Mouse (Mus musculus) heart, adult 9 months (tissue): ENCODE measurements at regions not wholly inside any gene's neighbourhood (a gene's known extent, or its start where the extent isn't known, plus 50 kb on each side); places are given as distances from the start of the nearest gene placed in this dataset.
A peak's percentile ranks its signal among the peaks of the same experiment; 100 is the strongest.

ENCODE experiments used
- DNase-seq, 2 experiments: peaks; one replicate each; pipeline ENCODE4 v3.0.0; 2022; ENCODE audit warnings: low spot score in 2 of 2

DNA sequence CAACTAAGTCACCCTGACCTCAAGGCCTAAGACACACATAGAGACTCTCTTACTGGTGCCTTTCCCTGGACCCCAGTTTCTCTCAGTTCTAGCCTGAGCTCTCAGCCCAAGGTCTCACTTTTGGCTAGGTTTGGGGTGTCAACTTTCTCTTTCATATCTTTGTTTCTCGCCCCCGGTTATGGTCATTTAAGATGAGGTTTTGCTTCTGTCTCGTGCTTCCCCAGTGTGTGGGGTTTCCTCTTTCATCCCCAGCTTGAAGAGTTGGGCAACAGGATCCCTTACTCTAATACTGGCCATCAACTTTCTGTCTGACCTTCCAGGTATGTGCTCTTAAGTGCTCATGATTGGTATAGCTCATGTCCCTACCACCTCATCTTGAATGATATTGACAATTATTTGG lies 67.5 kb downstream of the Lmo4 start:
- no peak for DNase-seq

DNA sequence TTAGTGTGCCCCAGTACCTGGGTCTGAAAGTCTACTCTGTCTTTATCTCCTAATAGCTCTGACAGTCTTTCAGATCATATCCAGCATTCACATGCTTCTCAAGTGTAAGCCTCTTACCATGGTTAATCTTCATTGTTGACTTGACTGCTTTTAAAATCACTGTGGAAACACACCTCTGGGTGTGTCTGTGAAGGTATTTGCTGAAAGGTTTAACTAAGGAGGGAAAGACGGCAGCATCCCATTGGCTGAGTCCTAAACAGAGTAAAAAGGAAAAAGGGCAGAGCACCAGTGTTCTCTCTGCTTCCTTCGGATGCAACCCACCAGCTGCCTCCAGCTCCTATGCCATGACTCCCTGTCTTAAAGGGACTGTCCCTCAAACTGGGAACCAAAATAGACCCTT lies 68.6 kb downstream of the Lmo4 start:
- DNase-seq: no peak

DNA sequence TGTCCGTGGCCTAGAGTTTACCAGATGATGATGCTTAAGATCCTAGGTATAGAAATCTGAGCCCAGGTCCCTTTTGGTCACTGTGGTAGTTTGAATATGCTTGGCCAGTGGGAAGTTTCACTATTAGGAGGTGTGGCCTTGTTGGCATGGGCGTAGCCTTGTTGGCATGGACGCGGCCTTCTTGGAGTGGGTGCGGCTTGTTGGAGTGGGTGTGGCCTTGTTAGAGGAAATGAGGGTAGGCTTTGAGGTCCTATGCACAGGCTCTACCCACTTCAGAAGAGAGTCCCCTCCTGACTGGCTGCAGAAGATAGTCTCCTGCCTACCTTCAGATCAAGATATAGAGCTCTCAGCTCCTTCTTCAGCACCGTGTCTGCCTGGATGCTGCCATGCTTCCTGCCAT lies 69.4 kb downstream of the Lmo4 start:
- DNase-seq: no peak

DNA sequence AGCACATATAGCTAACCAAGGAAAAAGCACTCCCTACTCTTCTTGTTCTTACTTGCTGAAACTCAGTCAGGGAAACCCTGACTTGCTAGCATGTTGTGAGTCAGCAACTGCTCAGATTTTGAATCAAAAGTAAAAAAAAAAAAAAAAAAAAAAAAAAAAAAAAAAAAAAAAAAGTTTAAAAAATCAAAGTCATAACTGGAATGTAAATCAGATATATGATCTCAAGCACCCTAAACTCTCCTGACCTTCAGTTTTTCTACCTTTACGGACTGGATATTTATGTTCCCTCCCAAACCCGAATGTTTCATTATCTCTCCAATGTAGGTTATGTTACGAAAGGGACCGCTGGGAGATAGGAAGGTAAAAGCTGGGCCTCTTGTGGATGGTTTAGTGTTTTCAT lies 77.0 kb downstream of the Lmo4 start:
- DNase-seq: no peak

DNA sequence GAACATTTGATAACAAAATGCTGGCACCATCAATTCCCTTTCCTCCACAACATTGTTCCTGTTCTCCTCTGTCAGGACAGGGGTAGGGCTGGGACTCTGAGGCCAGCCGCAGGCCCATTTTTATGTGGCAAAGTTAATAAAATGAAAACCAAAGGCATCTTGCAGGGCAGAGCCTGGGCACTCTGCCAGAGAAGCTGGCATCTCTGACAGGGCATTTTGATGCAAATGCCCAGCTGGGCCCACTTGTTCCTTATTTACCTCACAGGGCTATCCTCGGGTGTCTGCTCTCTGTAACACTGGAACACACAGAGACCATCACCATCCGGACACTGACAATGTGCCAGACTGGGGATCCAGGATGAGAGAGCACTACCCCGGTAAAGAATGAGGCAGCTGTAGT lies 80.7 kb downstream of the Lmo4 start:
- DNase-seq: no peak

DNA sequence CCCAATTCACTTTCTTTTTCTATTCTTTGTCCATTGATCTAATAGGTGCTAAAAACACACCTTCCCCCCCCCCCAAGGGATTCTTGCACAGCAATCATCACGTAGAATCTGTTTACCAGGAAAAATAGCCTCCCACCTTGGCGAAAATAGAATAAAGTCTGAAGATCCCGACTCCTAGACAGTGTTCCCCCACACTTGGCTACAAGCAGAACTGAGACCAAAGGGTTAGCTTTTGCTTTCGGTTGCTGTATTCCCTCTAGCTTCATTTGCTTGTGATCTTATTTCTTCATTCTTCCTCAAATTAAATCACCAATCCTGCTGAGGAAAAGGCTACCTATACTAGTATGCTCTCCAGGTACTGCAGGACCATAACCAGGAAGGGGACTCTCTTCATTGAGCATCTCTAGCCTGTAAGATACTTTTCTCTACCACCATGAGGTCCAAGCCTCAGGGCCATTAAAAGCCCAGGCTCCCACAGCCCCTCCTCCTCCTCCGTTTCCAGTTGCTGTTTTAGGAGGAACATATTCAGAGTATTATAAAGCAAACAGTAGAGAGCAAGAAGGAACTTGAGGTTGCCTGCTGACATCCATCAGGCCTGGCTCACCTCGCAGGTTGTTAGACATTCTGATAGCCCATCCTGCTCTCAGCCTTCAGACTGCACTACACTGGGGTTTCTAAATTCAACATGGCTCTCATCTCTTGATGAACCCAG lies 81.5 kb downstream of the Lmo4 start:
- DNase-seq: no peak

DNA sequence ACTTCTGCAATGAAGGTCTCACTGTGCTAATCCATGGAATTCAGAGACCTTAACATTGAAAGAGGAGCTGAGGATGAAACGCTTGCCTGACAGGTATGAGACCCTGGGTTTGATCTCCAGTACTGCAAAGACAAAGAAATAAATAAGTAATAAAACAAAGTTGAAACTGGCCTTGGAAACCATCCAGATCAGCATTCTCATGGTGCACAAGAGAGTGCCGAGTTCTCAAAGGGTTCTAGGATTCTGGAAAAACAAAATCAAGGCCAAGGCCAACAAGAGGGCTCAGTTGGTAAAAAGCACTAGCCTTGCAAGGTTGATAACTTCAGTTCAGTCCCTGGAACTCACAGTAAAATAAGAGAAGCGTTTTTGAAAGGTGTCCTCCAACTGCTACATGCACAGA lies 85.9 kb downstream of the Lmo4 start:
- no peak for DNase-seq

DNA sequence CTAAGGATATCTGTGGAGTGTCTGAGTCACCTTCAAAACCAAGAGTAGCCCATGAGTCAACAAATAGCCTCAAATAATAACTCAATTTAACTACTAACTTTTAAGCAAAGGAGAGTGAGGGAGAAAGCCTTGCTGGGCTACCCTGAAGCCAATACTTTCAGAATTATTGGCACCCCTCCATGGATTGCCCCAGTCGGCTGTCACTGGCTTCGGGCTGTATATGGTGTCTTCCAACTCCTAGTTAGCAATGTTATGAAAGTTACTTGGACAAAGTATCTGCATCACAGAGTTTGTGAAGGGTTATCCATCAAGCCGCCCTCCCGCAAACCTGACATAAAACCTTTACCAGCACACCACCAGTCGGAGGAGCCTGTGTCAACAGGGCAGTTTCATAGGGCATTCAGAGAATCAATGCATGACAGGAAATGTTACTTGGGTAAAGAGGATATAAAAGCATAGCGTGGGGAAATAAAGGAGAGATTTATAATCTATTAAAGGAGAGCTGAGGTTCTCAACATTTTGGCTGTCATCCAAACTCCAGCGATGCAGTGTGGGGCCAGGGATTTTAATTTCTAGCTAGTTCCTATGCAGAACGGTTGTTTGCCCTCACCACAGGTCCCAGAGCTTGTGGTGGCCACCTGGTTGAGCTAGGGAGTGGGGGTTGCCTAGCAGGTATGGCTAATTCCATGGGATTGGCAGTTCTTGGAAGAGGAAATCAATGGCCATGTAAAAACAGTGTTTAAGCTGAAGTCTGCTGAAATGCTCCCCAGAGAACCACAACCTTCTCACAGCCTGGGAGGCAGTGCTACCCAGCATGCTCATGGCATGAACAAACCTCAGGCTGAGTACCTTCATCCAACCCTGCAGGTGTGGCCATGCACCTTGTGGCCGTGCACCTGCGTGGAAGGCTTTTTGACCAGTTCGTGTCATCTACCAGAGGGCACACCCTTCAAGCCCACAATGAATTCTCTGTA lies 91.1 kb downstream of the Lmo4 start:
- DNase-seq: no peak

DNA sequence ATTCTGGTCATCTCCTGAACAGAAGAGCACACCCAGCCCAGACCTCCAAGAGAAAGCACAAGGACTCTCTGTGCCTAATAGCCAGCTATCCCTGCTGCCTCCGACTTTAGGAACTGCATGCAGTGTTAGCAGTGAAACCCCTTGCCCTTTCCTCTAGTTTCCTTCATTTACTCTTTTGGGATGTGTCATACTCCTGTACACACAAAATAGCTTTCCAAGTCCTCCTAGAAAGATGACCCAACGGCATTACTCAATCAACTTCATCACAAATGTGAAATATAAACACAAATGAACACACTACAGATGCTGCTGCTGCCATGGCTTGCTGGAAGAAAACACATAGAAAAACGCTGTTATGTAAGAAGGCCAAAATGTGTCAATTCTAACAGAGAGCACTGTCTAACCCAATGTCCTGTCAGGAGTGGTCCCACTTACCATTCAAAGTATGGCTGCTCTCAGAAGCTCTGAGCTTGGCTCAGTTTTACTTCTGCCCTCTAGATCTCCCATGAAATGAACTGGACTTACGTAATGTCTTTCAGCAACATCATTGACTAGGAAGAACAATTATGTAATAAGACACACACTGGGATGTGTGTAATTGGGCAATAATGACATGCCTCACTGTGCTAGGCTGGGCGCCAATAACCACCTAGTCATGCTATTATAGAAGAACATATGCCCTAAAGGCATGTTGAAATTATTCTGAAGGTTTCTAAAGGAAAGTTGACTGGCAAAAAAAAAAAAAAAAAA lies 94.5 kb downstream of the Lmo4 start:
- DNase-seq: peak in 1 of 2 experiments; percentile 3

DNA sequence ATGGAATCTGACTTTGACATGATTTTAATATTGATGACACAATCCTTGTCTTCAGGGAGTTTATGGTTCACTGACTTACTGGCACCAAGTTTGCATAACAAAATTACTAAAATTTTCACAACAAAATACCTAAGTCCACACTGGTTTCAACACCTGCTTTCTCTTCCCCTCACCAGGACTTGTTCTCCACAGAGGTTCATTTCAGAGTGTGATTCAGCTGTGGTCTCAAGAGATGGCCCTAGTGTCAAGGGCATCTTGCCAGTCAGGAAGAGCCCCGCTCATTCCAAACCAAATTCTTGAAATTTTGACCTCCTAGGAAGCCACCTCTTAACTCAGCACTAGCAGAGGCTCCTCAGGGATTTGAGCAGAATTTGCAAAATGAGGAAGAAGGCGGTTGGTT lies 95.3 kb downstream of the Lmo4 start:
- DNase-seq: no peak

DNA sequence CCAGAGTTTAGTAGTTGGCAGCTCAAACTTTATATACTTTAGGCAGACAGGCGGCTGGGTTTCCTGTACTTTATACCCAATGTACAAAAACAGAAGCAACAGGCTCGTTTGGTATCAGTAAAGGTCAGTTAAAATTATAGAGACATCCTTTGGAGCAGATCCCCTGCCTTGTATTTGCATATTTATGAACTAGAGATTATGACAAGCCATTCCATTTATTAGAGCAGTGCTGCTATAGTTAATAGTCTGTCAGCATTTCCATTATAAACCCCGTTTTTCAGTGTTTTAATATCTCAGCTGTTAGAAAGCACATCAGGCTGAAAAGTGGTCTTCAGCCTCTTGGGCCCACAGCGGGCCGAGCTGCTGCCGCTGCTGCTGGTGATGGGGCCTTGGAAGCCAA lies 96.7 kb downstream of the Lmo4 start:
- no peak for DNase-seq

DNA sequence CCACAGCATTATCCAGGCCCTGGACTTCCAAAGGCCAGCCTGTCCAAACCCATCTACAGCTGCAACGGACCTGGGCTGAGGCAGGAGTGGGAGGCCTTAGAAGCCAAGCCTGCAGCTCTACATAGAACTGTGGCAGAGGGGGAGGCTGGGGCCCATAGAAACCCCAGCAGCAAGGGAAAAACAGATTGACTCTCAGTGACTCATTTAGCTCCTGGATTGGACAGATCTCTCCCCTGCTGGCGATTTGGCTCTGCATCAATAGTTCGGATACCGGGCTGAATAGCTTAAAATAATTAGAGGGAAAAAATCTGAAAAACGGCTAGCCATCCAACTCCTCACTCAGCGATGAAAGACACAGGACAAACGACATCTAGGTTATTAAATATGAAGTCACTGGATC lies 97.4 kb downstream of the Lmo4 start:
- DNase-seq: peak; percentile 27 to 28

DNA sequence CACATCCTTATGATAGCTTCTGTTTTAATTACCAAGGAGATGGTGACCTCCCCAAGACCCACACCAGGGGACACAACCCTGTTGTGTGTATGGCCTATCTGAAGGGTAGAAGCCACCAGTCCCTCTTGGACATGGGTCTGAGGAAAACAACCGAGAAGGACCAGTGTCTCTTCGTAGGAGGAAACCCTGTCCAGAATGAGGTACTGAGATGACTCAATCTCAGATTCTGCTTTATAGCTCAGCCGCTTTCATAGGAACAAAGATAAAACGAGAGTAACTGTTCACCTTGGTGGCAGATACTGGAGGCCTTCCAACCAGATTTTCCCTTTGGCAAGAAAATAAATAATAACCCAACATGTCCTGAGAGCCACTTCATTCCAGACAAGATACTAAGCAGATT lies 100.7 kb downstream of the Lmo4 start:
- DNase-seq: no peak

DNA sequence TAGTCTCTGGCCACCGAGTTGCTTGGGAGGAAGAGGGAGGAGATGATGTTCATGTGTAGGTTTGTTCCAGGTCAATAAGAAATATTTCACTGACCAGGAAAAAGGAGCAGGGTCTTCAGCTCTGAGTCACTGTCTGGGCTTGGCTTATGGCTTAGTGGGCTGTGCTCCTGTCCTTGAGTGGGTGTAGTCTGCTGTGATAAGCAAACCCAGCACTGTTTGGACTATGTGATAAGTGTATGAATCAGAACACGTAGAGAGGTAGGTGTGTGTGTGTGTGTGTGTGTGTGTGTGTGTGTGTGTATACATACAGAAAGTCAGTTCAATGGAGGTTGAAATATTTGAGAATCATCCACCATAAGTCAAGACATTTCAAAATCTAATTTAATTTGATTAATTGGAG lies 105.6 kb downstream of the Lmo4 start:
- DNase-seq: no peak

DNA sequence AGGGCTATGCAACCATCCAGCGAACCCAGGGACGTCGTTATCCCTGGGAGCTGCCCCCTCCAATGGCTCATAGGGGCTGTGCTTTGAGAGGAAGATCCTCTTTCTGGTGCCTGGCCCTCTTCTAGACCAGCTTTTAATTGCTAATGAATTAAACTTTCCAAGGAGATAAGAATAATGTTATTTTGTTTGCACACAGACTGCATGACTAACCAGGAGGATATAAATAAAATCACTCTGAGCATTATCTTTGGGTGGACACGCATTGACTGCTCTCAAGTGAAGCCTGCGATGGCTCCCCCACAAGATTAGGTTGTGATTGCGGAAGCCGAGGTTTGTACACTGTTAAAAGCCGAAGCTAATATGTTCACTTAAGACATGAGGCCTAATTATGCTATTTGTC lies 106.3 kb downstream of the Lmo4 start:
- no peak for DNase-seq

DNA sequence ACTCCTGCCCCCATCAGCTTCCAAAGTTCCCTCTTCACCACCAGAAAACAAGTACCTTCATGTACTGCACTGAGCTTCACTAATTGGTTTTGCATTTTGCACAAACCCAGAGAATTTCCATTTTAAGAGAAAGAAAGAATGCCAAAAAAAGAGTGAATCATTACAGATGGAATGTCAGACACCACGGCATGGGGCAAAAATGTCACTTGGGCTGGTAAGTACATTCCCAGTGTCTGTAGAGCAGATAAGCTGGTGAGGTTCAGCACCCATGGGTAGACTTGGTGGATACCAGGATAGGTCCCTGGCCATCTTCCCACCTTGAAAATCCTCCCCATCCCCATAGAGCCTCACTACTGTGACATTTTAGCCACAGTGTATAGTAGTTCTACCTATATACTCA lies 113.8 kb downstream of the Lmo4 start:
- DNase-seq: no peak

DNA sequence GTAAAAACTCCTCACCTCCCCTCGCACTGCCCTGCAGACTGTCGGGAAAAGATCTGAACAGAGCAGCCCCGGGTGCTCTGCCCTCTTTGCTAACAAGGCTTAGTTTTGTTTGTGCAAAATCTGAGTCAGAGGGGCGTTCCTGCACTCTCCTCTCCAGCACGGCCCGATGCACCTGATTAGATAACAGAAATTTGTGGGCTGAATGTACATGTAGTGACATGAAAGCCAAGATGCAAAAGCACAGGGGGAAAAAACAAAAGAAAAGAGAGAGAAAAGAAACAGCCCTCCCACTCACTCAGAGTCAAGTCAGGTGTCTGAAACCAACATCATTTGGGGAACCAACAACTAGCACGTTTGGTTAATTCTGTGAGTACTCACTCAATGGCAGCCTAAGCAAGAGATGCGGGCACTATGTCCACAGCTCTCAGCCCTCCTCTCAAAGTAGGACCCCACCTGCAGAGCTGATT lies 115.2 kb downstream of the Lmo4 start:
- DNase-seq: no peak

DNA sequence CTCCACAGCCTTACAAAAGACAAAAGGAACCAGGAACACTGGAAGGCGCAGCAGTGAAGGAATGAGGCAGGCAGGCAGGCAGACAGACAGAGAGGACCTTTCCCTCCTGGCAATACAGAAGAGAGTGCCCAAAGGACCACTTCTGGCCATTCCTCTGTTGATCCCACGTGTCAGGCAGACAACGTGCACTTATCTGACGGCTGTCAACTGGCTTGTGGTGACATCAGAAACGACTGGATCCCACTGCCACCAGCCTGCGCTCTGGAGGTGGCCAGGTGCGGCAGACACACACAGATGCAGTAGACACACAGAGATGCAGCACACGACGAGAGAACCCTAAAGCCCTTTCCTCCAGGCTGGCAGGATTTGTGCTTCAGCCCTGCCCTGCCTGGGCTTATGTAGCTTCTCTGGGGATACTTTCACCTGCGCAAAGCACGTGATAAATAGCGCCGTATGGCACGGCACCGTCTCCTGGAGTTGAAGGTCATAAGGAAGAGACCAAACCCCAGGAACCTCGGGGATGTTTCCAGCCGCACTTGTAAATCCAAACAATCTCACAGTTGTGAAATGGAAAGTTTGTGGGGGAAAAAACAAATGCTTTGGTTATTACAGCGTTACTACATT lies 116.6 kb downstream of the Lmo4 start:
- DNase-seq: no peak

DNA sequence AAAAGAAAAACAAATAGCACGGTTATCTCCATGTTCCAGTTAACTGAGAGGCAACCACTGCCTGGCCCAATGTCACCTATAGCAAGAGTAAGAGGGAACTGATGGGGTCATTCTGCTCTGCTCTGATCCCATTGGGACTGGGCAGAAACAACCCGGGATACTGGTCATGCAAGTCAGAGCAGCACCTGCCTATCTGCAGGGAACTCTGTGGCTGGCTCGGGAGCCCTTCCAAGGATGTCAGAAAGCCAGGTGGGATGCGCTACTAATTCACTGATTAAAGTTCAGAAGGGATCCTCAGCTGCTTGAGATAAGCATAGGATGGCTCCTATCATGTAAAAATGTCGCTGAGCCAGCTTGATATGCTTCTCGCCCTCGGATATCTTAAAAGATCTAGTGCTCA lies 117.2 kb downstream of the Lmo4 start:
- no peak for DNase-seq

DNA sequence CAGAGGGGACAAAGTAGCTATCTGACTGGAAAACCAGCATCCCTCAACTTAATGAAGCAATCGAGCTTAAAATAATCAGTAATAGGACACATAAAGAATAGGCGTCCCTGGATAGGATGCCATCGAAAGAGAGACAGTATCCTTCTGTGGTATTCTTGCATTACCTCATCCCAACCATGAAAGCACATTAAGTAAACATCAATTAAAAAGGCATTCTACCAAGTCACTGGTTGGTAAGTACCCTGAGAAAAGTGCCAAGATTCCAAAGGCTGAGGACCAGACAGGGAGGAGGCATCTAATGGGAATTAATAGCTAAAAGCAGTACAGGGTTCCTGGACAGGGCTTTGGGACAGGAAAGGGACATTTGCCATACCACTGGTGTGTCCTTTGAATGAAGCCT lies 118.8 kb downstream of the Lmo4 start:
- DNase-seq: no peak

DNA sequence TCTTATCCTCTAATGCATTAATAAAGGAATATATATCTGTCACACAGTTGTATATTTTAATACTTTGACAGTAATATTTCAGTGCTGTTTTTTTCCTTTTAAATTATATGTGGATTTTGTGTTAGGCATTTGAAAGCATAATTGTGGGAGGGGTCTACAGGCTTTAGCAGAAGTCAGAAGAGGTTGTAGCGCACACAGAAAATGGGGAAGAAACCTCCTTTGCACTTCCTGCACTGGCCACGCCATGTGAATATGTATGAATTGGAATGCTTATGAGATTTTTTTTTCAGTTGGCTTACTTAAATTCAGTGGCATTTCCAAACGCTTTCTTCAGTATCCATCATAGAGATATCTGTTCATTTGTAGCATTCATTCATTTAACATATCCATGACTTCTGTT lies 125.1 kb downstream of the Lmo4 start:
- DNase-seq: no peak
